Mouse (Mus musculus) limb, embryonic 15.5 days (tissue): ENCODE data around the gene Mbtd1. TPM values are rescaled to one million over a fixed set of nuclear protein-coding genes. Genes with fewer than 3 reads are reported as not detected.
A peak's percentile ranks its signal among the peaks of the same experiment; 100 is the strongest.

ENCODE experiments used
- ATAC-seq: fragments of 200-750 bp; cut with Nextera tagmentation; 2 replicates; pipeline ENCODE4 v1.8.0; 2017; ENCODE audit warnings: low read depth, moderate TSS enrichment; ENCODE audit not compliant: insufficient number of reproducible peaks, low FRiP score, low TSS enrichment
- H3K27ac ChIP-seq: fragments of 300-500 bp; sonication (generic); 2 replicates; pipeline ENCODE4 v1.5.1; 2015; ENCODE audit warnings: moderate library complexity, mild to moderate bottlenecking, inconsistent platforms
- H3K27me3 ChIP-seq: fragments of 300-500 bp; sonication (generic); 2 replicates; pipeline ENCODE4 v1.6.1; 2015; ENCODE audit warnings: inconsistent platforms
- H3K36me3 ChIP-seq: fragments of 300-500 bp; sonication (generic); 2 replicates; pipeline ENCODE4 v1.6.1; 2015; ENCODE audit warnings: inconsistent platforms
- H3K4me1 ChIP-seq: fragments of 300-500 bp; sonication (generic); 2 replicates; pipeline ENCODE4 v1.6.1; 2015; ENCODE audit warnings: inconsistent platforms
- H3K4me2 ChIP-seq: fragments of 300-500 bp; sonication (generic); 2 replicates; pipeline ENCODE4 v1.6.1; 2015; ENCODE audit warnings: mild to moderate bottlenecking, inconsistent platforms
- H3K4me3 ChIP-seq: fragments of 300-500 bp; sonication (generic); 2 replicates; pipeline ENCODE4 v1.5.1; 2015; ENCODE audit warnings: mild to moderate bottlenecking, inconsistent platforms
- H3K9ac ChIP-seq: fragments of 300-500 bp; sonication (generic); 2 replicates; pipeline ENCODE4 v1.6.1; 2015; ENCODE audit warnings: inconsistent platforms
- H3K9me3 ChIP-seq: fragments of 300-500 bp; sonication (generic); 2 replicates; pipeline ENCODE4 v1.6.1; 2016; ENCODE audit warnings: inconsistent platforms
- WGBS: fragments of 180-500 bp; shearing (Covaris S2); methylation state at CpG from one replicate; pipeline ENCODE4 v1.1.7; 2015; 5-methylcytosine and 5-hydroxymethylcytosine counted together
- polyA plus RNA-seq: library from polyadenylated mRNA; unstranded; fragments of >200 nt; fragmentation: Nextera tagmentation; extraction: Ambion mirVana; gene quantifications from 2 replicates; pipeline ENCODE4 v1.2.1, GENCODE M21; 2015

The Mbtd1 gene
- polyA plus RNA-seq, 1 experiment from 2014 or later: 32.4 TPM

- peak within 1 kb of the TSS; percentile 59 for H3K27ac ChIP-seq
- H3K9me3 ChIP-seq: no peaks in the 10 kb centered on the region
- peaks cover 10% of the 10 kb centered on the region for H3K4me1 ChIP-seq
- H3K36me3 ChIP-seq: peaks cover 29% of the 10 kb centered on the region
- under 1% methylated on average over 40 of the region's 40 CpGs for WGBS
- H3K4me3 ChIP-seq: peak within 1 kb of the TSS; percentile 71
- ATAC-seq: peak; percentile 93
- no peaks in the 10 kb centered on the region for H3K27me3 ChIP-seq
- H3K4me2 ChIP-seq: peak within 1 kb of the TSS; percentile 68
- H3K9ac ChIP-seq: peak within 1 kb of the TSS; percentile 39
Observed at GRCm38 (mm10) chr11:93968005-93968847, 82.6 kb downstream of the Mbtd1 start, which contains the start of the genes Gm20390 and Nme1. Gm20390 (minus strand) TSS chr11:93968293. Nme1 (minus strand) TSS chr11:93968521.

GRCm38 (mm10) chr11:93968848-93969128, 83.1 kb downstream of the Mbtd1 start:
- 38% methylated on average over 6 of the region's 6 CpGs for WGBS
- H3K4me1 ChIP-seq: peaks cover 10% of the 10 kb centered on the region
- H3K4me2 ChIP-seq: peak overlapping the region; percentile 39
- peak overlapping the region; percentile 59; the same call in 1 of the 2 replicates for H3K27ac ChIP-seq
- no peaks in the 10 kb centered on the region for H3K9me3 ChIP-seq
- H3K4me3 ChIP-seq: peak overlapping the region; percentile 71
- no peaks in the 10 kb centered on the region for H3K27me3 ChIP-seq
- H3K9ac ChIP-seq: no peak overlapping the region
- H3K36me3 ChIP-seq: peaks cover 23% of the 10 kb centered on the region
- no peak for ATAC-seq

DNA sequence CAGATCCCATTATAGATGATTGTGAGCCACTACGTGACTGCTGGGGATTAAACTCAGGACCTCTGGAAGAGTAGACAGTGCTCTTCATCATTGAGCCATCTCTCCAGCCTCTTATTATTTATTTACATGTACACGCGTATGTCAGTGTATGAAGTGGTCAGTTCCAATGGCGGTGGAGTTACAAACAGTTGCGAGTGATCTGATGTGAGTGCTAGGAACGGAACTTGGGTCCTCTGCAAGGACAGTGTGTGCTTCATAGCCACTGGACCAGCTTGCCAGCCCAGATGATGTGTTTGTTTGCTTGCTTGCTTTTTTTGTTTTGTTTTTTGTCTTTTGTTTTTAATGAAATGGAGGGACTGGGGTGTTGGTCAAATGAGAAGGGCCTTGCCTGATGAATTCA, 83.5 kb downstream of the Mbtd1 start:
- Histone ChIP-seq H3K9me3 (no peaks in the 10 kb centered on the region), H3K9ac (no peak overlapping the region), H3K4me2 (no peak overlapping the region), H3K27me3 (no peaks in the 10 kb centered on the region), H3K4me1 (peaks cover 10% of the 10 kb centered on the region), H3K36me3 (peaks cover 20% of the 10 kb centered on the region), H3K4me3 (no peak overlapping the region), H3K27ac (no peak overlapping the region)
- 96% methylated on average over 6 of the region's 6 CpGs for WGBS
- no peak for ATAC-seq

DNA sequence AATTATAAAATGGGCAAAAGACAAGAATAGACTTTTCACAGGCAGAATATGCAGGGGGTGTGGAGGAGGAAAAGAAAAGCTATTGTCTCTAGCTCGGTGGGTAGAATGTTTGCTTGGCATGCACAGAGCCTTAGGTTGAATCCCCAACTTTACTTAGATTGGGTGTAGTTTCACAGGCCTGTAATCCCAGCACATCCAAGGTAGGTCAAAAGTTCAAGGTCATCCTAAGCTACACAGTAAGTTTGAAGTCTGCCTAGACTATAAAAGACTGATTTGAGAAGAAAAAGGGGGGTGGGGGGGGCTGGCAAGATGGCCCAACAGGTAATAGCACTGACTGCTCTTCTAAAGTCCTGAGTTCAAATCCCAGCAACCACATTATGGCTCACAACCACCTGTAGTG, 84.1 kb downstream of the Mbtd1 start:
- Histone ChIP-seq H3K36me3 (peaks cover 13% of the 10 kb centered on the region), H3K4me3 (no peak overlapping the region), H3K9me3 (no peaks in the 10 kb centered on the region), H3K9ac (no peak overlapping the region), H3K4me2 (no peak overlapping the region), H3K27ac (no peak overlapping the region), H3K27me3 (no peaks in the 10 kb centered on the region), H3K4me1 (peaks cover 10% of the 10 kb centered on the region)
- ATAC-seq: no peak
- WGBS: 75% methylated on average over 1 of the region's 1 CpGs

DNA sequence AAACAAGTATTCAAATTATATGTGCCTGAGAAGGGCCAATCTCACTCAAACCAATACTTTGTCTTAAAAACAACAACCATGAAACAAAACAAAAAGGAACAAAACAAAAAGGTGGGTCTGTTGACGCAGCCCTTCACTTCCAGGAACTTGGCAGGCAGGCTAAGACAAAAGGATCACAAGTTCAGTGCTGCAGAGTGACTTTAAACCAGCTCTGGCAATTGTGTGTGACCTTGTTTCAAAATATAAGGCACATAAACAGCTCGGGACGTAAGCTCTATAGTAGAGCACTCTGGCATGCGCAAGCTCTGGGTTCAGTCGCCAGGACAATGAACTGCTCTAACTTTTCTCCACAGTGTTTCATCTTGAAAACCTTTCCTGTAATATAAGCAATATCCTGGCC, 87.3 kb downstream of the Mbtd1 start:
- H3K4me2 ChIP-seq: no peak overlapping the region
- H3K9ac ChIP-seq: no peak overlapping the region
- no peaks in the 10 kb centered on the region for H3K9me3 ChIP-seq
- WGBS: 81% methylated on average over 5 of the region's 5 CpGs
- no peak overlapping the region for H3K4me3 ChIP-seq
- ATAC-seq: no peak
- no peaks in the 10 kb centered on the region for H3K36me3 ChIP-seq
- peaks cover 5% of the 10 kb centered on the region; the same call in 1 of the 2 replicates for H3K4me1 ChIP-seq
- H3K27me3 ChIP-seq: no peaks in the 10 kb centered on the region
- H3K27ac ChIP-seq: no peak overlapping the region

GRCm38 (mm10) chr11:93979502-93980049, 93.9 kb downstream of the Mbtd1 start:
- H3K4me2 ChIP-seq: no peak overlapping the region
- 28% methylated on average over 6 of the region's 6 CpGs for WGBS
- no peaks in the 10 kb centered on the region for H3K9me3 ChIP-seq
- no peak overlapping the region for H3K9ac ChIP-seq
- H3K27me3 ChIP-seq: no peaks in the 10 kb centered on the region
- H3K27ac ChIP-seq: no peak overlapping the region
- no peak for ATAC-seq
- H3K4me1 ChIP-seq: no peaks in the 10 kb centered on the region
- no peaks in the 10 kb centered on the region for H3K36me3 ChIP-seq
- H3K4me3 ChIP-seq: no peak overlapping the region

DNA sequence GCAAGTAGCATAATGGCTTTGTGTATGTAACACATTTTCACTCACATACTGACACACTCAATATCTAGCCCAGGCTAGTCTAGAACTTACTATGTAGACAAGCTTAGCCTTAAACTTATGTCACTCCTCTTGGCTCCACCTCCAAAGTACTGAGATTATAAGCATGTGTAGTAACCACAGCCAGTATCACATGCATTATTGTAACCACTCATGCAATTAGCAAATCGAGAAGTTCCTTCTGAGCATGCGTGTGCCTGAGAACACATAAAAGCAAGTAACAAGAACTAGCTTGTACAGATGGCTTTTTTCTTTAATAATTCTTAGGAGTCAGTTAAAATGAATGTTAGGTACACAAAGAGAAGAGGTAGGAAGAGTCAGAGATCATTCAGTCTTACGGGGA, 99.0 kb downstream of the Mbtd1 start:
- Histone ChIP-seq H3K27ac (no peak overlapping the region), H3K36me3 (no peaks in the 10 kb centered on the region), H3K9ac (no peak overlapping the region), H3K27me3 (no peaks in the 10 kb centered on the region), H3K4me3 (no peak overlapping the region), H3K4me2 (no peak overlapping the region), H3K4me1 (no peaks in the 10 kb centered on the region), H3K9me3 (no peaks in the 10 kb centered on the region)
- ATAC-seq: no peak
- WGBS: 84% methylated on average over 3 of the region's 3 CpGs

DNA sequence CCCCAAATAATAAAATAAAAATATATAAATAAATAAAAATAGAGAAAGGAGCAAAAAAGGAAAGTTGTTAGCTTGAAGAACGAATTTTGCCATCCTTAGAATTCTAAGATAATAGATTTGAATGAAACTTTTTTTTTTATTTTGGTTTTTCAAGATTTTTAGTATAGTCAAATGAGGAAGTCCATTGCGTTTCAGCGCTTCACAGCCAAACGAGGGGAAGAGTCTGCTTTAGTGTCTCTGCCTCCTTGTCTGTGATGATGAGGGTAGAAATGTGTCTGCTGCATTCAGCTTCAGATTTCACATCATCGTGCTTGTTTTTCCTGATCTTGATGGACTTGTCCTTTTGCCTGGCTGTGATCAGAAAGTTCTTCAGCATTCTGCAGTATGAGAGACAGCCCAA, 99.6 kb downstream of the Mbtd1 start:
- WGBS: 81% methylated on average over 5 of the region's 5 CpGs
- no peak overlapping the region for H3K4me2 ChIP-seq
- H3K36me3 ChIP-seq: no peaks in the 10 kb centered on the region
- no peak for ATAC-seq
- no peak overlapping the region for H3K9ac ChIP-seq
- H3K27me3 ChIP-seq: no peaks in the 10 kb centered on the region
- H3K27ac ChIP-seq: no peak overlapping the region
- H3K4me1 ChIP-seq: no peaks in the 10 kb centered on the region
- H3K9me3 ChIP-seq: no peaks in the 10 kb centered on the region
- H3K4me3 ChIP-seq: no peak overlapping the region

DNA sequence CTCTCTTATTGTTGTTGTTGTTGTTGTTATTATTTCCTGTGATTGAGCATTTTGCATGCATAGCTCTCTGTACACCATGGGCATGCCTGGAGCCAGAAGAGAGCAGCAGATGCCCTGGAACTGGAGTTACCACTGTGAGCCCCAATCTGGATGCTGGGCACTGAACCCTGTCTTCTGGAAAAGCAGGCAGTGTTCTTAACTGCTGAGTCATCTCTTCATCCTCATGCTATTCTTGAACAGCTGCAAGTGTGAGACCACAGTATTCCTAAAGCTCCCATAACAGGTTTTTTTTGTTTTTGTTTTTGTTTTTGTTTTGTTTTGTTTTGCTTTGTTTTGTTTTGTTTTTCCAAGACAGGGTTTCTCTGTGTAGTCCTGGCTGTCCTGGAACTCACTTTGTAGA, 100.6 kb downstream of the Mbtd1 start:
- H3K4me3 ChIP-seq: no peak overlapping the region
- H3K27me3 ChIP-seq: no peaks in the 10 kb centered on the region
- no peak for ATAC-seq
- no peak overlapping the region for H3K9ac ChIP-seq
- H3K27ac ChIP-seq: no peak overlapping the region
- no peaks in the 10 kb centered on the region for H3K9me3 ChIP-seq
- H3K36me3 ChIP-seq: no peaks in the 10 kb centered on the region
- no peaks in the 10 kb centered on the region for H3K4me1 ChIP-seq
- H3K4me2 ChIP-seq: no peak overlapping the region

GRCm38 (mm10) chr11:93987026-93987425, 101.4 kb downstream of the Mbtd1 start:
- WGBS: 76% methylated on average over 4 of the region's 4 CpGs
- no peak for ATAC-seq

GRCm38 (mm10) chr11:93987625-93988327, 102.1 kb downstream of the Mbtd1 start:
- Histone ChIP-seq H3K27me3 (no peaks in the 10 kb centered on the region; the same call in 1 of the 2 replicates), H3K4me3 (no peak overlapping the region), H3K9ac (no peak overlapping the region), H3K4me1 (no peaks in the 10 kb centered on the region), H3K36me3 (no peaks in the 10 kb centered on the region), H3K27ac (peak overlapping the region; percentile 74), H3K9me3 (no peaks in the 10 kb centered on the region), H3K4me2 (no peak overlapping the region)
- no peak for ATAC-seq
- 72% methylated on average over 8 of the region's 8 CpGs for WGBS

More at GRCm38 (mm10) chr11:93987026-93987425, 101.4 kb downstream of the Mbtd1 start:
- Histone ChIP-seq H3K4me3 (no peak overlapping the region), H3K4me2 (no peak overlapping the region), H3K9me3 (no peaks in the 10 kb centered on the region), H3K27ac (no peak overlapping the region; the same call in 1 of the 2 replicates), H3K27me3 (no peaks in the 10 kb centered on the region), H3K9ac (no peak overlapping the region), H3K4me1 (no peaks in the 10 kb centered on the region), H3K36me3 (no peaks in the 10 kb centered on the region)
